Mouse (Mus musculus) left cerebral cortex, adult 18-20 months (tissue): ENCODE results near the gene Olfml2a. TPM values are rescaled to one million over a fixed set of nuclear protein-coding genes. Genes with fewer than 3 reads are reported as not detected.

Experiments used
- DNase-seq, 2 experiments: peaks; one replicate each; pipeline ENCODE4 v3.0.0; 2021 to 2022; ENCODE audit warnings: low spot score in 2 of 2, mixed read lengths in 1 of 2
- long read RNA-seq, 2 experiments: library from polyadenylated mRNA; stranded (forward); transcript quantifications; one replicate each; pipeline ENCODE4 v2.0.0; 2021
- total RNA-seq, 2 experiments: library from RNA; stranded (reverse); gene quantifications; 2 replicates each; pipeline ENCODE4 v1.2.3; 2021

Olfml2a gene
- total RNA-seq: 1 to 10 TPM; 2.3 to 2.9 TPM
- long read RNA-seq, experiment 1, partial matches to known transcripts: 0 of 1 reads
- long read RNA-seq, experiment 1, other reads (novel, unspliced or antisense): 1 of 1 reads
- long read RNA-seq, experiment 2, full-length matches to known transcripts: 1 of 1 reads
- long read RNA-seq, experiment 2, partial matches to known transcripts: 0 of 1 reads
- long read RNA-seq, experiment 2, other reads (novel, unspliced or antisense): 0 of 1 reads

- DNase-seq: peak; percentile 50 to 73
These were observed at the start of gene Olfml2a for GRCm38 (mm10) chr2:38931851-38932667. TSS of gene Olfml2a (plus strand) at chr2:38931978.

GRCm38 (mm10) chr2:38902866-38903265, 28.9 kb upstream of the Olfml2a start:
- DNase-seq: no peak

GRCm38 (mm10) chr2:38904290-38904689, 27.5 kb upstream of the Olfml2a start:
- DNase-seq: no peak

GRCm38 (mm10) chr2:38906097-38906496, 25.7 kb upstream of the Olfml2a start:
- DNase-seq: peak; percentile 44 to 49

GRCm38 (mm10) chr2:38908604-38909003, 23.2 kb upstream of the Olfml2a start:
- DNase-seq: no peak

GRCm38 (mm10) chr2:38914517-38914916, 17.3 kb upstream of the Olfml2a start:
- DNase-seq: no peak

- no peak for DNase-seq
These were observed 16.8 kb upstream of the Olfml2a start for GRCm38 (mm10) chr2:38914965-38915364.

- DNase-seq: no peak
These were observed 14.7 kb upstream of the Olfml2a start for GRCm38 (mm10) chr2:38916947-38917691.

GRCm38 (mm10) chr2:38921374-38921773, 10.4 kb upstream of the Olfml2a start:
- no peak for DNase-seq

GRCm38 (mm10) chr2:38923471-38923870, 8.3 kb upstream of the Olfml2a start:
- no peak for DNase-seq

GRCm38 (mm10) chr2:38923911-38924310, 7.9 kb upstream of the Olfml2a start:
- DNase-seq: no peak

GRCm38 (mm10) chr2:38924571-38924970, 7.2 kb upstream of the Olfml2a start:
- DNase-seq: no peak

GRCm38 (mm10) chr2:38925171-38926080, 6.4 kb upstream of the Olfml2a start:
- DNase-seq: peak in 1 of 2 experiments; percentile 17

GRCm38 (mm10) chr2:38926145-38926891, 5.5 kb upstream of the Olfml2a start:
- peak; percentile 93 for DNase-seq

- DNase-seq: peak; percentile 60 to 66
These were observed 4.4 kb upstream of the Olfml2a start, which contains the start of gene Nr6a1 for GRCm38 (mm10) chr2:38927115-38927979. TSS of gene Nr6a1 (minus strand) at chr2:38927688.

- no peak for DNase-seq
These were observed 1.5 kb upstream of the Olfml2a start for GRCm38 (mm10) chr2:38930269-38930668.

GRCm38 (mm10) chr2:38933931-38934330, 2.2 kb downstream of the Olfml2a start:
- no peak for DNase-seq

GRCm38 (mm10) chr2:38934936-38935335, 3.2 kb downstream of the Olfml2a start:
- DNase-seq: no peak
